In the genomic region with DNA sequence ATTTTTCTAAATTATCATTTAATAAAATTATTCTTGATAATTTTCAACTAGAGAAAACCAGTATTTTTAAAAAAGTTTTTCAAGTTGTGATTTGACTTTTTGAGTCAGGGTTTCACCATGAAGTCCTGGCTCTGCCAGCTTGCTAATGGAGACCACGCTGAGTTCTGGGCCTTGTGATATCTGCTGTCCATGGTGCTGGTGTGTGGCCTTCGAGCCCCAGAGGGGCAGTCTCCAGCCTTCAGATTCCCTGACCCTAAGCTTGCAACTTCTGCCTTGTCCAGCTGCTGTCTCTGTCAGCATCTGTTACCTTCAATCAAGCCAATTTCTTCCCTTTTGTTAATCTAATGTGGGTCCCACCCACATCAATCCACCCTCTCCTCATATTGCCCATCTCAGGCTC, we compare ENCODE assay signal across 14 mouse cellular contexts.
DNase-seq lines count a peak whose midpoint lies in the region; ATAC-seq and TF ChIP-seq lines count a peak whose summit lies in the region.
"Had no signal": no experiment of that assay in that cellular context is flagged by ENCODE, and none has a peak within 500 bp of the region (broad histone marks: within the 10 kb centered on the region; RNA-seq: fewer than 3 reads in every experiment).

No protein-coding gene starts in this region.

- 15% methylated on average over 2 of the region's 2 CpGs for WGBS in hindbrain, postnatal 0 days
- 14% methylated on average over 2 of the region's 2 CpGs for WGBS in hindbrain, embryonic 16.5 days
- 15% methylated on average over 2 of the region's 2 CpGs for WGBS in neural tube, embryonic 15.5 days
- 5% methylated on average over 2 of the region's 2 CpGs for WGBS in limb, embryonic 14.5 days
- WGBS in heart, embryonic 11.5 days (ENCODE audit: insufficient replicate concordance) = 9% methylated on average over 2 of the region's 2 CpGs
- 19% methylated on average over 2 of the region's 2 CpGs for WGBS in forebrain, postnatal 0 days

- H3K36me3 ChIP-seq in hindbrain, postnatal 0 days (ENCODE audit: insufficient read depth, low read length) = no peaks in the 10 kb centered on the region
- H3K36me3 ChIP-seq in hindbrain, embryonic 16.5 days (ENCODE audit: control insufficient read depth, insufficient read depth, low read length) = no peaks in the 10 kb centered on the region
- H3K36me3 ChIP-seq in neural tube, embryonic 15.5 days = no peaks in the 10 kb centered on the region
- no peaks in the 10 kb centered on the region for H3K36me3 ChIP-seq in limb, embryonic 14.5 days (ENCODE audit: control insufficient read depth, insufficient read depth, low read length)
- no peaks in the 10 kb centered on the region for H3K36me3 ChIP-seq in heart, embryonic 11.5 days (ENCODE audit: control insufficient read depth, insufficient read depth, low read length)
- no peaks in the 10 kb centered on the region for H3K36me3 ChIP-seq in forebrain, postnatal 0 days (ENCODE audit: insufficient read depth)
- H3K36me3 ChIP-seq: liver, embryonic 13.5 days; stomach, embryonic 15.5 days had no signal

- H3K27me3 ChIP-seq in hindbrain, postnatal 0 days (ENCODE audit: insufficient read depth, low read length) = no peaks in the 10 kb centered on the region
- no peaks in the 10 kb centered on the region for H3K27me3 ChIP-seq in hindbrain, embryonic 16.5 days (replicated peaks; ENCODE audit: control insufficient read depth, insufficient read depth, low read length)
- H3K27me3 ChIP-seq in neural tube, embryonic 15.5 days (replicated peaks) = no peaks in the 10 kb centered on the region
- no peaks in the 10 kb centered on the region for H3K27me3 ChIP-seq in limb, embryonic 14.5 days (ENCODE audit: control insufficient read depth, insufficient read depth, low read length)
- no peaks in the 10 kb centered on the region for H3K27me3 ChIP-seq in heart, embryonic 11.5 days (ENCODE audit: control insufficient read depth, insufficient read depth, low read length)
- H3K27me3 ChIP-seq in forebrain, postnatal 0 days (ENCODE audit: insufficient read depth, low read length) = no peaks in the 10 kb centered on the region
- H3K27me3 ChIP-seq: liver, embryonic 13.5 days; stomach, embryonic 15.5 days had no signal

- no peak overlapping the region for H3K4me2 ChIP-seq in hindbrain, postnatal 0 days (ENCODE audit: low read depth, low read length)
- no peak overlapping the region for H3K4me2 ChIP-seq in hindbrain, embryonic 16.5 days (ENCODE audit: low read length)
- H3K4me2 ChIP-seq in neural tube, embryonic 15.5 days = no peak overlapping the region
- no peak overlapping the region for H3K4me2 ChIP-seq in limb, embryonic 14.5 days (replicated peaks; ENCODE audit: low read depth, low read length, severe bottlenecking)
- no peak overlapping the region for H3K4me2 ChIP-seq in heart, embryonic 11.5 days
- H3K4me2 ChIP-seq in forebrain, postnatal 0 days (ENCODE audit: low read depth) = no peak overlapping the region
- H3K4me2 ChIP-seq: liver, embryonic 13.5 days; stomach, embryonic 15.5 days had no signal

- TF ChIP-seq POLR2A in limb, embryonic 14.5 days (IDR thresholded peaks at IDR 0.05; ENCODE audit: borderline replicate concordance, extremely low read depth, insufficient read depth, insufficient read length) = no peak

- no peak for TF ChIP-seq CTCF in hindbrain, postnatal 0 days (IDR thresholded peaks at IDR 0.05; ENCODE audit: low read depth)
- TF ChIP-seq CTCF in forebrain, postnatal 0 days (IDR thresholded peaks at IDR 0.05; ENCODE audit: low read depth) = no peak

- no peaks in the 10 kb centered on the region for H3K9me3 ChIP-seq in hindbrain, postnatal 0 days (ENCODE audit: low read length)
- H3K9me3 ChIP-seq in hindbrain, embryonic 16.5 days (ENCODE audit: control insufficient read depth, low read length) = no peaks in the 10 kb centered on the region
- no peaks in the 10 kb centered on the region for H3K9me3 ChIP-seq in neural tube, embryonic 15.5 days (replicated peaks)
- H3K9me3 ChIP-seq in limb, embryonic 14.5 days (ENCODE audit: control insufficient read depth, low read length) = no peaks in the 10 kb centered on the region
- H3K9me3 ChIP-seq in heart, embryonic 11.5 days (replicated peaks; ENCODE audit: control insufficient read depth, low read length) = no peaks in the 10 kb centered on the region
- H3K9me3 ChIP-seq in forebrain, postnatal 0 days (ENCODE audit: low read length) = no peaks in the 10 kb centered on the region
- H3K9me3 ChIP-seq: stomach, embryonic 15.5 days had no signal

- H3K9ac ChIP-seq in hindbrain, postnatal 0 days (replicated peaks; ENCODE audit: low read length) = no peak overlapping the region
- no peak overlapping the region for H3K9ac ChIP-seq in hindbrain, embryonic 16.5 days (ENCODE audit: low read depth, low read length)
- H3K9ac ChIP-seq in neural tube, embryonic 15.5 days (replicated peaks) = no peak overlapping the region
- H3K9ac ChIP-seq in limb, embryonic 14.5 days (ENCODE audit: low read depth, low read length, severe bottlenecking) = no peak overlapping the region
- no peak overlapping the region for H3K9ac ChIP-seq in heart, embryonic 11.5 days (ENCODE audit: low read depth, low read length)
- no peak overlapping the region for H3K9ac ChIP-seq in forebrain, postnatal 0 days
- H3K9ac ChIP-seq: liver, embryonic 13.5 days; stomach, embryonic 15.5 days had no signal

- H3K4me3 ChIP-seq in hindbrain, postnatal 0 days (ENCODE audit: low read length) = no peak overlapping the region
- no peak overlapping the region for H3K4me3 ChIP-seq in hindbrain, embryonic 16.5 days (ENCODE audit: low read length)
- H3K4me3 ChIP-seq in neural tube, embryonic 15.5 days (replicated peaks) = no peak overlapping the region
- H3K4me3 ChIP-seq in limb, embryonic 14.5 days (replicated peaks; ENCODE audit: low read length) = no peak overlapping the region
- H3K4me3 ChIP-seq in heart, embryonic 11.5 days (ENCODE audit: low read depth, low read length) = no peak overlapping the region
- no peak overlapping the region for H3K4me3 ChIP-seq in forebrain, postnatal 0 days (ENCODE audit: low read depth, low read length)
- H3K4me3 ChIP-seq: liver, embryonic 13.5 days; stomach, embryonic 15.5 days had no signal

- H3K27ac ChIP-seq in hindbrain, postnatal 0 days = no peak overlapping the region
- H3K27ac ChIP-seq in hindbrain, embryonic 16.5 days (ENCODE audit: low read depth, low read length) = no peak overlapping the region
- H3K27ac ChIP-seq in neural tube, embryonic 15.5 days (replicated peaks) = no peak overlapping the region
- no peak overlapping the region for H3K27ac ChIP-seq in limb, embryonic 14.5 days (replicated peaks; ENCODE audit: low read depth, low read length)
- no peak overlapping the region for H3K27ac ChIP-seq in heart, embryonic 11.5 days (ENCODE audit: low read depth, low read length)
- no peak overlapping the region for H3K27ac ChIP-seq in forebrain, postnatal 0 days (ENCODE audit: low read depth, low read length)
- H3K27ac ChIP-seq: liver, embryonic 13.5 days; stomach, embryonic 15.5 days had no signal

- peak; percentile 5 for DNase-seq in hindbrain, postnatal 0 days (ENCODE audit: low spot score)
- peak; percentile 29 for DNase-seq in neural tube, embryonic 10.5 days (ENCODE audit: extremely low spot score, low spot score)
- DNase-seq in embryo, embryonic 11 days = peak; percentile 73
- DNase-seq in limb, embryonic 14.5 days (ENCODE audit: low spot score) = peak; percentile 27
- DNase-seq in forebrain, postnatal 0 days = no peak
- DNase-seq: cerebellum, postnatal 25 days; heart, postnatal 10 days; liver, embryonic 13.5 days; thymus, postnatal 4 days had no signal

- no peak for ATAC-seq in hindbrain, postnatal 0 days
- no peak for ATAC-seq in hindbrain, embryonic 16.5 days
- ATAC-seq in neural tube, embryonic 15.5 days (ENCODE audit: low FRiP score) = no peak
- ATAC-seq in limb, embryonic 14.5 days (ENCODE audit: low FRiP score, low read depth) = no peak
- ATAC-seq in heart, embryonic 11.5 days (replicated peaks; ENCODE audit: insufficient number of reproducible peaks, low FRiP score, low TSS enrichment) = no peak
- no peak for ATAC-seq in forebrain, postnatal 0 days
- ATAC-seq: intestine, postnatal 0 days had no signal

- no peaks in the 10 kb centered on the region for H3K4me1 ChIP-seq in hindbrain, postnatal 0 days (ENCODE audit: insufficient read depth, low read length)
- H3K4me1 ChIP-seq in hindbrain, embryonic 16.5 days (ENCODE audit: control insufficient read depth, insufficient read depth, low read depth, low read length) = no peaks in the 10 kb centered on the region
- no peaks in the 10 kb centered on the region for H3K4me1 ChIP-seq in neural tube, embryonic 15.5 days
- no peaks in the 10 kb centered on the region for H3K4me1 ChIP-seq in limb, embryonic 14.5 days (ENCODE audit: control insufficient read depth, insufficient read depth, low read length)
- H3K4me1 ChIP-seq in heart, embryonic 11.5 days (ENCODE audit: control insufficient read depth, insufficient read depth, low read length) = no peaks in the 10 kb centered on the region
- H3K4me1 ChIP-seq in forebrain, postnatal 0 days (ENCODE audit: insufficient read depth) = no peaks in the 10 kb centered on the region
- H3K4me1 ChIP-seq: liver, embryonic 13.5 days; stomach, embryonic 15.5 days had no signal
